Mouse (Mus musculus): ENCODE data around the gene Olfr640.

DNA sequence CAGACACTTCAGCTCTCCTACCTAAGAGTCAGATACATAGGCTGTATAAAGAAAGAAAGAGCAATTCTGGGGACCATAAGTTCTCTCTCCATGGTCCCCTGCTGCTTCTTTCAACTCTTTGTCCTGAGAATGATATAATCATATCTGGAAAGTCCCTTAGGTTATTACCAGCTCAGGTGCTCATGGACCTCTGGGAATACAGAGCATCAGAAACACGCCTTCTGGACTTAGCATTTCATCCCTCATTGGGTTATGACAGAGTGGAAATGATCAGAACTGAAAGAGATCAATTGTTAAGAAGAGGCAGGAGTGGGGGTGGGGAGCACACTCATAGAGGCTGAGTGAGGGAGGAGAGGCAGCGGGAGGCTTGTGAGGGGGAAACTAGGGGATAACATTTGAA is 46.4 kb upstream of the Olfr640 start, which contains the start of gene Olfr644:
- no peak for TF ChIP-seq TAL1 (IDR thresholded peaks at IDR 0.05; ENCODE audit: low read length)
- no peak for TF ChIP-seq GATA1 (IDR thresholded peaks at IDR 0.05; ENCODE audit: low read length)
